Mouse (Mus musculus) heart, embryonic 14.5 days (tissue): ENCODE measurements around the gene Anxa4. TPM values are rescaled to one million over a fixed set of nuclear protein-coding genes. Genes with fewer than 3 reads are reported as not detected.

Source experiments
- ATAC-seq: fragments of 200-750 bp; cut with Nextera tagmentation; 2 replicates; pipeline ENCODE4 v1.8.0; 2017; ENCODE audit warnings: low read depth, moderate TSS enrichment; ENCODE audit not compliant: insufficient number of reproducible peaks, insufficient read depth, low FRiP score
- H3K27ac ChIP-seq, 2 experiments: fragments of 200-500 bp in 1 of 2; fragments of 300-500 bp in 1 of 2; sonication (generic) in 1 of 2; replicated peaks in 1 of 2; 2 replicates each; pipeline ENCODE4 v1.5.1; 2012 to 2014; ENCODE audit warnings: low read depth in 2 of 2, low read length in 2 of 2, control low read depth in 1 of 2, mild to moderate bottlenecking in 1 of 2, mixed read lengths in 1 of 2; ENCODE audit not compliant: control insufficient read depth in 1 of 2, insufficient read depth in 1 of 2
- H3K27me3 ChIP-seq: fragments of 300-500 bp; sonication (generic); 2 replicates; pipeline ENCODE4 v1.6.1; 2014; ENCODE audit warnings: mild to moderate bottlenecking, low read length, control low read depth; ENCODE audit not compliant: control insufficient read depth, insufficient read depth
- H3K36me3 ChIP-seq: fragments of 300-500 bp; sonication (generic); 2 replicates; pipeline ENCODE4 v1.6.1; 2014; ENCODE audit warnings: mild to moderate bottlenecking, control low read depth, low read length, mixed read lengths; ENCODE audit not compliant: control insufficient read depth, insufficient read depth
- H3K4me1 ChIP-seq, 2 experiments: fragments of 200-500 bp in 1 of 2; fragments of 300-500 bp in 1 of 2; sonication (generic) in 1 of 2; 2 replicates each; pipeline ENCODE4 v1.6.1; 2012 to 2014; ENCODE audit warnings: low read length in 2 of 2, control low read depth in 1 of 2, mixed read lengths in 1 of 2; ENCODE audit not compliant: control insufficient read depth in 2 of 2, insufficient read depth in 2 of 2
- H3K4me2 ChIP-seq: fragments of 300-500 bp; sonication (generic); 2 replicates; pipeline ENCODE4 v1.6.1; 2014; ENCODE audit warnings: mild to moderate bottlenecking, low read length
- H3K4me3 ChIP-seq, 2 experiments: fragments of 200-500 bp in 1 of 2; fragments of 300-500 bp in 1 of 2; sonication (generic) in 1 of 2; 2 replicates each; pipeline ENCODE4 v1.5.1; 2012 to 2014; ENCODE audit warnings: low read length in 2 of 2, mild to moderate bottlenecking in 2 of 2, control low read depth in 1 of 2, low read depth in 1 of 2, moderate library complexity in 1 of 2; ENCODE audit not compliant: control insufficient read depth in 1 of 2, insufficient read depth in 1 of 2
- H3K9ac ChIP-seq: fragments of 300-500 bp; sonication (generic); 2 replicates; pipeline ENCODE4 v1.6.1; 2014; ENCODE audit warnings: mild to moderate bottlenecking, low read length
- H3K9me3 ChIP-seq: fragments of 300-500 bp; sonication (generic); 2 replicates; pipeline ENCODE4 v1.6.1; 2016; ENCODE audit warnings: low read length, control low read depth; ENCODE audit not compliant: control insufficient read depth
- WGBS: fragments of 180-500 bp; shearing (Covaris S2); extraction: QIAGEN DNeasy Blood & Tissue Kit; methylation state at CpG from one replicate; pipeline ENCODE4 v1.1.7; 2014; 5-methylcytosine and 5-hydroxymethylcytosine counted together
- polyA plus RNA-seq: library from polyadenylated mRNA; unstranded; fragments of >200 nt; fragmentation: Nextera tagmentation; extraction: Ambion mirVana; gene quantifications from 2 replicates; pipeline ENCODE4 v1.2.1, GENCODE M21; 2014

The Anxa4 gene
- polyA plus RNA-seq, result 24.6 and 30.3 TPM in 2 replicates

- WGBS, result under 1% methylated on average over 41 of the region's 41 CpGs
- Histone ChIP-seq H3K36me3 (no peaks in the 10 kb centered on the region), H3K4me3 (peak within 1 kb of the TSS; percentile 72 to 77), H3K4me1 (peaks cover 4 to 8% of the 10 kb centered on the region in 2 experiments; a peak in 3 of 4 replicates), H3K27ac (no peak within 1 kb of the TSS), H3K9me3 (no peaks in the 10 kb centered on the region), H3K27me3 (peaks cover 20% of the 10 kb centered on the region), H3K9ac (peak within 1 kb of the TSS; percentile 81), H3K4me2 (peak within 1 kb of the TSS; percentile 92)
- peak; percentile 72 for ATAC-seq
These were observed at the start of gene Anxa4 for GRCm38 (mm10) chr6:86793021-86793815. Gene Anxa4, minus strand, starts transcription at chr6:86793584.

- H3K27ac ChIP-seq, result no peak overlapping the region
- H3K27me3 ChIP-seq, result no peaks in the 10 kb centered on the region
- no peak overlapping the region for H3K9ac ChIP-seq
- no peaks in the 10 kb centered on the region; a peak in 1 of 4 replicates for H3K4me1 ChIP-seq
- no peak for ATAC-seq
- 70% methylated on average over 3 of the region's 3 CpGs for WGBS
- H3K4me2 ChIP-seq, result no peak overlapping the region
- no peaks in the 10 kb centered on the region for H3K9me3 ChIP-seq
- H3K4me3 ChIP-seq, result no peak overlapping the region
- no peaks in the 10 kb centered on the region for H3K36me3 ChIP-seq
These were observed 48.6 kb upstream of the Anxa4 start for GRCm38 (mm10) chr6:86841949-86842348.

- no peak for ATAC-seq
- Histone ChIP-seq H3K4me2 (no peak overlapping the region), H3K9ac (no peak overlapping the region), H3K27me3 (no peaks in the 10 kb centered on the region), H3K4me1 (no peaks in the 10 kb centered on the region; a peak in 1 of 4 replicates), H3K36me3 (no peaks in the 10 kb centered on the region), H3K27ac (no peak overlapping the region), H3K9me3 (no peaks in the 10 kb centered on the region), H3K4me3 (no peak overlapping the region)
- WGBS, result 82% methylated on average over 2 of the region's 2 CpGs
These were observed 45.7 kb upstream of the Anxa4 start for GRCm38 (mm10) chr6:86839089-86839488.

- Histone ChIP-seq H3K4me3 (no peak overlapping the region), H3K9ac (peak overlapping the region; percentile 41), H3K4me1 (peaks cover 11 to 22% of the 10 kb centered on the region in 2 experiments), H3K4me2 (peak overlapping the region; percentile 47), H3K36me3 (no peaks in the 10 kb centered on the region), H3K9me3 (no peaks in the 10 kb centered on the region), H3K27me3 (no peaks in the 10 kb centered on the region), H3K27ac (peak overlapping the region; percentile 85 to 91)
- ATAC-seq, result peak; percentile 60; the same call in 1 of the 2 replicates
- 19% methylated on average over 13 of the region's 13 CpGs for WGBS
These were observed 39.6 kb upstream of the Anxa4 start for GRCm38 (mm10) chr6:86832802-86833502.

GRCm38 (mm10) chr6:86830738-86831500 is 37.5 kb upstream of the Anxa4 start:
- peak; percentile 31 for ATAC-seq
- Histone ChIP-seq H3K4me3 (no peak overlapping the region), H3K4me2 (no peak overlapping the region), H3K9ac (no peak overlapping the region), H3K36me3 (no peaks in the 10 kb centered on the region), H3K9me3 (no peaks in the 10 kb centered on the region), H3K27ac (peak overlapping the region; percentile 74 to 86), H3K4me1 (peaks cover 11 to 22% of the 10 kb centered on the region in 2 experiments), H3K27me3 (no peaks in the 10 kb centered on the region)
- WGBS, result 46% methylated on average over 10 of the region's 10 CpGs

- Histone ChIP-seq H3K9ac (no peak overlapping the region), H3K36me3 (no peaks in the 10 kb centered on the region), H3K27me3 (no peaks in the 10 kb centered on the region), H3K4me2 (no peak overlapping the region), H3K4me3 (no peak overlapping the region), H3K27ac (no peak overlapping the region), H3K9me3 (no peaks in the 10 kb centered on the region), H3K4me1 (peaks cover 11 to 22% of the 10 kb centered on the region in 2 experiments)
- ATAC-seq, result no peak
- WGBS, result 80% methylated on average over 6 of the region's 6 CpGs
These were observed 36.4 kb upstream of the Anxa4 start for GRCm38 (mm10) chr6:86829768-86830167.

- H3K9ac ChIP-seq, result no peak overlapping the region
- no peak overlapping the region for H3K4me2 ChIP-seq
- H3K27ac ChIP-seq, result no peak overlapping the region
- no peak overlapping the region for H3K4me3 ChIP-seq
- no peaks in the 10 kb centered on the region for H3K36me3 ChIP-seq
- WGBS, result 74% methylated on average over 2 of the region's 2 CpGs
- H3K27me3 ChIP-seq, result no peaks in the 10 kb centered on the region
- H3K4me1 ChIP-seq, result peaks cover 7 to 24% of the 10 kb centered on the region in 2 experiments
- H3K9me3 ChIP-seq, result no peaks in the 10 kb centered on the region
- no peak for ATAC-seq
These were observed 34.0 kb upstream of the Anxa4 start for GRCm38 (mm10) chr6:86827432-86827831.
